Mouse (Mus musculus) ES-E14 (cell line): ENCODE results near the gene Pex7.

Source experiments
- CHD2 ChIP-seq: IDR thresholded peaks from 2 replicates; pipeline ENCODE4 v1.6.1; 2014; ENCODE audit warnings: mild to moderate bottlenecking, low read depth, low read length, inconsistent platforms
- HCFC1 ChIP-seq: IDR thresholded peaks from 2 replicates; pipeline ENCODE4 v1.6.1; 2012; ENCODE audit warnings: low read length, inconsistent platforms, borderline replicate concordance; ENCODE audit not compliant: insufficient read depth
- MAFK ChIP-seq: IDR thresholded peaks from 2 replicates; pipeline ENCODE4 v1.6.1; 2014; ENCODE audit warnings: mild to moderate bottlenecking, low read depth, low read length, inconsistent platforms; ENCODE audit not compliant: insufficient read depth
- ZC3H11A ChIP-seq: IDR thresholded peaks from 2 replicates; pipeline ENCODE4 v1.6.1; 2012; ENCODE audit warnings: low read depth, mild to moderate bottlenecking, inconsistent platforms, low read length, borderline replicate concordance
- ZNF384 ChIP-seq: IDR thresholded peaks from 2 replicates; pipeline ENCODE4 v1.6.1; 2012; ENCODE audit warnings: low read depth, low read length, inconsistent platforms

GRCm38 (mm10) chr10:19928205-19928604 is 20.7 kb upstream of the Pex7 start:
- no peak for TF ChIP-seq HCFC1
- no peak for TF ChIP-seq CHD2
- no peak for TF ChIP-seq MAFK
- no peak for TF ChIP-seq ZC3H11A
- TF ChIP-seq ZNF384: no peak
